22 mouse cellular contexts compared by ENCODE assay signal in the genomic region with DNA sequence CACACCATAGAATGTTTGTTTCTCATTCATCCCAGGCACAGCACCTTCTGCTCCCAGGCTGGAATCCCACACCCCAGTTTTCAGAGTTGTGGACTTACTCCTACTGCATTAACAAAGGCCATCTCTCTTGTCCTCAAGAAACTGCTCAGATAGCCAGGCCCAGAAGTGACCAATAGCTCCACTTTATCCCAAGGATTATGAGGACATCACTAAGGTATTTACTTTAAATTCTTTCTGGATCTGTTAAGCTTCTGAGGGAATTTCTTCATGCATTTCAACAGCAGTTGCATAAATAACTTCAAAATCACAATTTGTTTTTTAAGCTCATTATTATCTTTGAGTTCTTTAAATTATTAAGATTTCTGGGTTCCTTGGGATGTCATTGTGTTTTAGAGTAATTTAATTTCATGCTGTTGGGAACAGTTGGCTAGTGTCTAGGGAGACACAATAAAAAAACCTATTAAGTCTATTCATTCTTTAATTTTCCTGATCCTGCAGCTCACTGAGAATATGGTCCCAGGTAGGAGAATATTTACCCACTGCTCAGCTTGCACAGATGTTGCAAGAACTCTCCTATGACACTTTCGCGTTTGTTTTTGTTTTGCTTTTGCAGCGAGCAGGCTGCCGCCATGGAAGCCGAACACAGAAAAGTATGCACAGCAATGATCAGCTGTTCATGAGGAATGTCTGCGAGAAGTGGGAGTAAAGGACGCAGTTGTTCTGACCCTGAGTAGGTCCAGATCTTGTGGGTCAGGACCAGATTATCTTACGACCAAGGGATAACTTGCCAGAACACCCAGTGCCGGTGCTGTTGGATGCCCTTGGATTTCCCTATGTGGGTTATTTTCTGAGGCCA.
A peak's percentile ranks its signal among the peaks of the same experiment; 100 is the strongest.
DNase-seq lines count a peak whose midpoint lies in the region; ATAC-seq and TF ChIP-seq lines count a peak whose summit lies in the region.
"Had no signal": no experiment of that assay in that cellular context is flagged by ENCODE, and none has a peak within 500 bp of the region (broad histone marks: within the 10 kb centered on the region; RNA-seq: fewer than 3 reads in every experiment).

No protein-coding gene starts in this region.

- no peaks in the 10 kb centered on the region for H3K27me3 ChIP-seq in kidney, postnatal 0 days (ENCODE audit: insufficient read depth, low read length)
- H3K27me3 ChIP-seq in Patski, result no peaks in the 10 kb centered on the region
- H3K27me3 ChIP-seq: hindbrain, embryonic 12.5 days had no signal

- 67% methylated on average over 9 of the region's 9 CpGs for WGBS in kidney, postnatal 0 days

- no peak for ATAC-seq in kidney, postnatal 0 days (replicated peaks; ENCODE audit: low FRiP score, low read depth)
- ATAC-seq in Patski, result peak; percentile 68
- ATAC-seq: forebrain, embryonic 14.5 days; hindbrain, embryonic 16.5 days had no signal

- no peak overlapping the region for H3K4me2 ChIP-seq in kidney, postnatal 0 days (ENCODE audit: low read length)
- H3K4me2 ChIP-seq: hindbrain, embryonic 12.5 days had no signal

- TF ChIP-seq CTCF in kidney, postnatal 0 days (IDR thresholded peaks at IDR 0.05; ENCODE audit: low read depth), result no peak
- TF ChIP-seq CTCF in Patski (IDR thresholded peaks at IDR 0.05), result no peak

- POLR2A ChIA-PET in Patski (lab: Charles Lee), result no interaction called here

- H3K9ac ChIP-seq in kidney, postnatal 0 days (ENCODE audit: low read depth, low read length), result no peak overlapping the region
- H3K9ac ChIP-seq: hindbrain, embryonic 12.5 days had no signal

- in situ Hi-C loops in Patski (cut with MboI; ENCODE audit: low pct_unique_long_range_greater_than_20kb), result no loop called here

- H3K36me3 ChIP-seq in kidney, postnatal 0 days (ENCODE audit: insufficient read depth, low read length), result no peaks in the 10 kb centered on the region
- H3K36me3 ChIP-seq: embryonic facial prominence, embryonic 10.5 days; forebrain, embryonic 10.5 days; heart, embryonic 10.5 days; hindbrain, embryonic 12.5 days had no signal

- no peak overlapping the region for H3K27ac ChIP-seq in kidney, postnatal 0 days
- H3K27ac ChIP-seq: embryonic facial prominence, embryonic 10.5 days; forebrain, embryonic 10.5 days; heart, embryonic 10.5 days; hindbrain, embryonic 12.5 days had no signal

- DNase-seq in kidney, postnatal 0 days (ENCODE audit: low spot score), result peak; percentile 19
- DNase-seq in kidney, adult 8-10 months, result no peak
- peak; percentile 16 for DNase-seq in ovary, postnatal 36 days (ENCODE audit: low spot score)
- DNase-seq in ovary, postnatal 14 days (ENCODE audit: low spot score), result no peak
- peak; percentile 38 for DNase-seq in Patski (ENCODE audit: low read depth, low spot score)
- peak; percentile 25 for DNase-seq in testis, postnatal 14 days (ENCODE audit: low spot score)
- DNase-seq in cerebellum, adult 9-10 months, result no peak
- DNase-seq in thymus, postnatal 14 days, result no peak
- DNase-seq: adrenal gland, postnatal 14 days; cerebellum, adult 18-20 months; cerebellum, postnatal 10 days; gastrocnemius, postnatal 10 days; heart, adult 18-20 months; heart, postnatal 10 days; heart, postnatal 4 days had no signal

- no peaks in the 10 kb centered on the region for H3K9me3 ChIP-seq in kidney, postnatal 0 days (replicated peaks; ENCODE audit: low read length)
- H3K9me3 ChIP-seq: embryonic facial prominence, embryonic 10.5 days; forebrain, embryonic 10.5 days; heart, embryonic 10.5 days; hindbrain, embryonic 12.5 days had no signal

- H3K4me1 ChIP-seq in kidney, postnatal 0 days (replicated peaks; ENCODE audit: insufficient read depth, low read length), result no peaks in the 10 kb centered on the region
- H3K4me1 ChIP-seq: embryonic facial prominence, embryonic 10.5 days; forebrain, embryonic 10.5 days; heart, embryonic 10.5 days; hindbrain, embryonic 12.5 days had no signal

- H3K4me3 ChIP-seq in kidney, postnatal 0 days (replicated peaks; ENCODE audit: low read depth, low read length), result no peak overlapping the region
- H3K4me3 ChIP-seq: embryonic facial prominence, embryonic 10.5 days; erythroblast, embryonic 14.5 days; forebrain, embryonic 10.5 days; heart, embryonic 10.5 days; hindbrain, embryonic 12.5 days had no signal

- CTCF ChIA-PET in Patski (lab: Charles Lee), result interaction anchor here (1.0 to 1.3 kb wide), 4 partner anchors 24 to 634 kb away, joined by 3 read pairs; no protein-coding TSS in a partner anchor

Comparison
In these comparisons a context has a peak if more than half of its experiments do, and no peak if none do; other contexts are left out.
1. DNase-seq: peak in kidney, postnatal 0 days (single experiment), ovary, postnatal 36 days (single experiment), Patski (single experiment) and testis, postnatal 14 days (single experiment); none in kidney, adult 8-10 months (0 of 2), ovary, postnatal 14 days (single experiment), cerebellum, adult 9-10 months (single experiment) and thymus, postnatal 14 days (single experiment).